Comparison of ENCODE assay signal across 24 mouse cellular contexts in the genomic region with DNA sequence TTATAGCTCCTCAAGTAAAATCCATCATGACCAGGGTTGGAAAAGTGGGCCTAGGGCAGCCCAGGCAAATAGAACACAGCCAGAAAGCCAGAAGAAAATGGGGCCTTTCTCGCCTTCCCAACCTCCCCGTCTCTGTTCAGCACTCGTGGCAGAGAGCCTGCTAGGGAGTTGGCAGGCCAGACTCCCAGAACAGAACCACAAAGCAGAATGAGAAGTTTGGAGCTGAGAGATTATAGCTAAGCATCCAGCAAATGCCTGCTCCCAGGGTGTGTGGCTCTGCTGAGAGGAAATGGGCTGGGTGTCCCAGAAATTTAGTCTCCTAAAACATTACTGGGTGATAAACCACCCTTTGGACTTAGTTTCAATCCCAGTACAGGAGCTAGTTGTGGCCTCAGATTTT.
DNase-seq lines count a peak whose midpoint lies in the region; ATAC-seq and TF ChIP-seq lines count a peak whose summit lies in the region.
"Had no signal": no experiment of that assay in that cellular context is flagged by ENCODE, and none has a peak within 500 bp of the region (broad histone marks: within the 10 kb centered on the region; RNA-seq: fewer than 3 reads in every experiment).

No protein-coding gene starts in this region.

- WGBS in forebrain, postnatal 0 days = 38% methylated on average over 3 of the region's 3 CpGs
- WGBS in forebrain, embryonic 13.5 days = 77% methylated on average over 3 of the region's 3 CpGs
- 45% methylated on average over 3 of the region's 3 CpGs for WGBS in kidney, embryonic 15.5 days
- WGBS in stomach, postnatal 0 days = 44% methylated on average over 3 of the region's 3 CpGs

- no peak overlapping the region for H3K4me3 ChIP-seq in forebrain, postnatal 0 days (ENCODE audit: low read depth, low read length)
- H3K4me3 ChIP-seq in forebrain, embryonic 13.5 days = no peak overlapping the region
- no peak overlapping the region for H3K4me3 ChIP-seq in kidney, embryonic 15.5 days (replicated peaks)
- H3K4me3 ChIP-seq in stomach, postnatal 0 days (ENCODE audit: low read depth, low read length) = no peak overlapping the region
- H3K4me3 ChIP-seq: embryonic facial prominence, embryonic 13.5 days; hindbrain, embryonic 13.5 days; liver, embryonic 15.5 days; midbrain, embryonic 12.5 days; neural tube, embryonic 13.5 days; stomach, embryonic 15.5 days had no signal

- H3K9ac ChIP-seq in forebrain, postnatal 0 days = no peak overlapping the region
- no peak overlapping the region for H3K9ac ChIP-seq in forebrain, embryonic 13.5 days
- H3K9ac ChIP-seq in kidney, embryonic 15.5 days = no peak overlapping the region
- H3K9ac ChIP-seq in stomach, postnatal 0 days (ENCODE audit: low read length) = no peak overlapping the region
- H3K9ac ChIP-seq: embryonic facial prominence, embryonic 13.5 days; hindbrain, embryonic 13.5 days; liver, embryonic 15.5 days; midbrain, embryonic 12.5 days; neural tube, embryonic 13.5 days; stomach, embryonic 15.5 days had no signal

- peak; percentile 29; the same call in 1 of the 2 replicates for ATAC-seq in forebrain, postnatal 0 days
- ATAC-seq in forebrain, embryonic 13.5 days = no peak
- no peak for ATAC-seq in kidney, embryonic 15.5 days (replicated peaks; ENCODE audit: low FRiP score)
- ATAC-seq in stomach, postnatal 0 days (ENCODE audit: low FRiP score, low TSS enrichment) = no peak
- ATAC-seq: forebrain, embryonic 16.5 days had no signal

- H3K9me3 ChIP-seq in forebrain, postnatal 0 days (ENCODE audit: low read length) = no peaks in the 10 kb centered on the region
- no peaks in the 10 kb centered on the region for H3K9me3 ChIP-seq in forebrain, embryonic 13.5 days (replicated peaks)
- no peaks in the 10 kb centered on the region for H3K9me3 ChIP-seq in kidney, embryonic 15.5 days (replicated peaks)
- no peaks in the 10 kb centered on the region for H3K9me3 ChIP-seq in stomach, postnatal 0 days (ENCODE audit: control insufficient read depth, low read length)
- H3K9me3 ChIP-seq: embryonic facial prominence, embryonic 13.5 days; hindbrain, embryonic 13.5 days; liver, embryonic 15.5 days; midbrain, embryonic 12.5 days; neural tube, embryonic 13.5 days; stomach, embryonic 15.5 days had no signal

- no peak overlapping the region for H3K27ac ChIP-seq in forebrain, postnatal 0 days (ENCODE audit: low read depth, low read length)
- H3K27ac ChIP-seq in forebrain, embryonic 13.5 days = no peak overlapping the region
- H3K27ac ChIP-seq in kidney, embryonic 15.5 days = 0 out of 2 replicates have a peak overlapping the region, but pooled peaks have one; percentile 3
- peak overlapping the region; percentile 53; the same call in 1 of the 2 replicates for H3K27ac ChIP-seq in stomach, postnatal 0 days (replicated peaks)
- H3K27ac ChIP-seq: embryonic facial prominence, embryonic 13.5 days; hindbrain, embryonic 13.5 days; liver, embryonic 15.5 days; midbrain, embryonic 12.5 days; neural tube, embryonic 13.5 days; stomach, embryonic 15.5 days had no signal

- no peaks in the 10 kb centered on the region for H3K4me1 ChIP-seq in forebrain, postnatal 0 days (ENCODE audit: insufficient read depth)
- H3K4me1 ChIP-seq in forebrain, embryonic 13.5 days = peaks cover 11% of the 10 kb centered on the region; the same call in 1 of the 2 replicates
- 0 out of 2 replicates have a peak, but pooled peaks cover 4% of the 10 kb centered on the region for H3K4me1 ChIP-seq in kidney, embryonic 15.5 days
- H3K4me1 ChIP-seq in stomach, postnatal 0 days (replicated peaks; ENCODE audit: control insufficient read depth, insufficient read depth) = no peaks in the 10 kb centered on the region
- H3K4me1 ChIP-seq: embryonic facial prominence, embryonic 13.5 days; liver, embryonic 15.5 days; neural tube, embryonic 13.5 days had no signal

- no peak for TF ChIP-seq EP300 in stomach, postnatal 0 days (optimal IDR thresholded peaks at IDR 0.05)

- no peaks in the 10 kb centered on the region for H3K36me3 ChIP-seq in forebrain, postnatal 0 days (ENCODE audit: insufficient read depth)
- no peaks in the 10 kb centered on the region for H3K36me3 ChIP-seq in forebrain, embryonic 13.5 days (ENCODE audit: poor library complexity, severe bottlenecking)
- no peaks in the 10 kb centered on the region for H3K36me3 ChIP-seq in kidney, embryonic 15.5 days
- H3K36me3 ChIP-seq in stomach, postnatal 0 days (ENCODE audit: control insufficient read depth, insufficient read depth, low read length) = no peaks in the 10 kb centered on the region
- H3K36me3 ChIP-seq: embryonic facial prominence, embryonic 13.5 days; hindbrain, embryonic 13.5 days; liver, embryonic 15.5 days; midbrain, embryonic 12.5 days; neural tube, embryonic 13.5 days; stomach, embryonic 15.5 days had no signal

- H3K27me3 ChIP-seq in forebrain, postnatal 0 days (ENCODE audit: insufficient read depth, low read length) = no peaks in the 10 kb centered on the region
- H3K27me3 ChIP-seq in forebrain, embryonic 13.5 days = no peaks in the 10 kb centered on the region
- no peaks in the 10 kb centered on the region for H3K27me3 ChIP-seq in kidney, embryonic 15.5 days
- no peaks in the 10 kb centered on the region for H3K27me3 ChIP-seq in stomach, postnatal 0 days (ENCODE audit: control insufficient read depth, insufficient read depth, low read length)
- H3K27me3 ChIP-seq: CH12.LX; embryonic facial prominence, embryonic 13.5 days; hindbrain, embryonic 13.5 days; liver, embryonic 15.5 days; midbrain, embryonic 12.5 days; neural tube, embryonic 13.5 days; stomach, embryonic 15.5 days had no signal

- no peak overlapping the region for H3K4me2 ChIP-seq in forebrain, postnatal 0 days (ENCODE audit: low read depth)
- no peak overlapping the region for H3K4me2 ChIP-seq in forebrain, embryonic 13.5 days
- H3K4me2 ChIP-seq in kidney, embryonic 15.5 days = no peak overlapping the region
- H3K4me2 ChIP-seq in stomach, postnatal 0 days (replicated peaks; ENCODE audit: low read depth) = no peak overlapping the region
- H3K4me2 ChIP-seq: embryonic facial prominence, embryonic 13.5 days; heart, embryonic 11.5 days; hindbrain, embryonic 13.5 days; liver, embryonic 15.5 days; midbrain, embryonic 12.5 days; neural tube, embryonic 13.5 days; stomach, embryonic 15.5 days had no signal

- peak; percentile 26 for DNase-seq in forebrain, postnatal 0 days
- no peak for DNase-seq in kidney, adult 11 months
- DNase-seq in right cerebral cortex, adult 18-20 months = peak; percentile 33
- no peak for DNase-seq in right cerebral cortex, postnatal 4 days
- no peak for DNase-seq in stomach, postnatal 0 days (ENCODE audit: low spot score)
- DNase-seq in thymus, postnatal 4 days = no peak
- DNase-seq: adrenal gland, postnatal 25 days; cerebellum, adult 8-10 months; gastrocnemius, postnatal 25 days; heart, postnatal 10 days; kidney, postnatal 4 days; right cerebral cortex, postnatal 14 days; thymus, adult 2 months had no signal

- no peak for TF ChIP-seq CTCF in forebrain, postnatal 0 days (IDR thresholded peaks at IDR 0.05; ENCODE audit: low read depth)
- no peak for TF ChIP-seq CTCF in stomach, postnatal 0 days (IDR thresholded peaks at IDR 0.05; ENCODE audit: low read depth)

Comparison
In these comparisons a context has a peak if more than half of its experiments do, and no peak if none do; other contexts are left out.
1. DNase-seq: peak in forebrain, postnatal 0 days (single experiment) and right cerebral cortex, adult 18-20 months (single experiment); none in kidney, adult 11 months (single experiment), right cerebral cortex, postnatal 4 days (single experiment), stomach, postnatal 0 days (single experiment) and thymus, postnatal 4 days (single experiment).
2. H3K27ac ChIP-seq: peak in kidney, embryonic 15.5 days (single experiment) and stomach, postnatal 0 days (single experiment); none in forebrain, postnatal 0 days (single experiment) and forebrain, embryonic 13.5 days (single experiment).